Mouse (Mus musculus): ENCODE results near the gene Agr2.

Gene Agr2

GRCm38 (mm10) chr12:36027171-36027570 is 34.5 kb downstream of the Agr2 start:
- 35% methylated on average over 2 of the region's 2 CpGs for WGBS

- WGBS: 19% methylated on average over 5 of the region's 5 CpGs
These were observed 36.4 kb downstream of the Agr2 start for GRCm38 (mm10) chr12:36028968-36029645.

DNA sequence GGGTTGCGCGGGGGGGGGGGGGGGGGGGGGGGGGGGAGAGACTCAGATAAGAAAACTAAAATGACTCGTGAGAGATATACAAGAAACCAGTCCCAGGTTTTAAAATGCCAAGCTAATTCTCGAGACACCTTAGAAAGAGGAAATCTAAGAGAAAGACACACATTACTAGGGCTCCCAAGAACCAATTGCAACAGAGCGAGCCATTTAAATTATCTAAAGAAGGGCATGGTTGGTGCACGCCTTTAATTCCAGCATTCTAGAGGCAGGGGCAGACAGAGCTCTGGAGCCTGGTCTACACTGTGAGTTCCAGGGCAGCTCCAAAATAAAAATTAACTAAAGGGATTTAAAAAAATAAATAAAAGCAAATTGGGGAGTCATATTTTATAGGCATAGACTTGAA is 37.0 kb downstream of the Agr2 start:
- WGBS: 32% methylated on average over 6 of the region's 6 CpGs

GRCm38 (mm10) chr12:36030660-36031363 is 38.1 kb downstream of the Agr2 start:
- WGBS: 82% methylated on average over 12 of the region's 12 CpGs

- WGBS: 40% methylated on average over 4 of the region's 4 CpGs
These were observed 39.7 kb downstream of the Agr2 start for GRCm38 (mm10) chr12:36032419-36032818.

GRCm38 (mm10) chr12:36035501-36035900 is 42.8 kb downstream of the Agr2 start:
- WGBS: 90% methylated on average over 6 of the region's 6 CpGs

- WGBS: 97% methylated on average over 7 of the region's 7 CpGs
These were observed 43.4 kb downstream of the Agr2 start for GRCm38 (mm10) chr12:36036121-36036520.

- WGBS: 70% methylated on average over 10 of the region's 10 CpGs
These were observed 44.1 kb downstream of the Agr2 start for GRCm38 (mm10) chr12:36036776-36037175.

DNA sequence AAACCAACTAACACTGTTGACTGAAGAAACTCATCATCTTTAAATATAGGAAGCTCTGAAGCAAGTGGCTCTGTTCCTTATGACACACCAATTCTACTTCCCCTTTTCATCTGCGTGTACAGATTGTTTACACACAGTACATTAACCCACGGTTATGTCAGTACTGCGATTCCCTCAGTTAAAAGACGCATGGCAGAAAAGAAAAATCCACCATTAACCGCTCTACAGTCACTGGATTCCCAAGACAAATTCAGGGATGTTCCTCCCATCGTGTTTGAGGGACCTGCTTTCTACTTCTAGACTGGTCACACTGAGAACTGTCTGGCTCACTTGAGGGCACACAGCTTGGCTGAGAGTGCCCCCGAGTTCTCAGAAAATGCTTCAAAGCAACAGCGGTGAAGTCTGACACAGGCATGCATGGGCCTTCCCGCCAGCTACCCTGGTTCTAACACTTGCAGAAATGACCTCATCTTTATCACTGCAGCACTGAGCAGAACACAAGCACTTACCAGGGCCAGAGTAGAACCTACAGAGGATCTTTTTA is 46.9 kb downstream of the Agr2 start:
- WGBS: 37% methylated on average over 9 of the region's 9 CpGs

- WGBS: 31% methylated on average over 10 of the region's 10 CpGs
These were observed 48.0 kb downstream of the Agr2 start for GRCm38 (mm10) chr12:36040571-36041280.

- WGBS: 19% methylated on average over 4 of the region's 4 CpGs
These were observed 48.5 kb downstream of the Agr2 start for GRCm38 (mm10) chr12:36041281-36041589.

GRCm38 (mm10) chr12:36041703-36042347 is 49.1 kb downstream of the Agr2 start:
- under 1% methylated on average over 50 of the region's 50 CpGs for WGBS

DNA sequence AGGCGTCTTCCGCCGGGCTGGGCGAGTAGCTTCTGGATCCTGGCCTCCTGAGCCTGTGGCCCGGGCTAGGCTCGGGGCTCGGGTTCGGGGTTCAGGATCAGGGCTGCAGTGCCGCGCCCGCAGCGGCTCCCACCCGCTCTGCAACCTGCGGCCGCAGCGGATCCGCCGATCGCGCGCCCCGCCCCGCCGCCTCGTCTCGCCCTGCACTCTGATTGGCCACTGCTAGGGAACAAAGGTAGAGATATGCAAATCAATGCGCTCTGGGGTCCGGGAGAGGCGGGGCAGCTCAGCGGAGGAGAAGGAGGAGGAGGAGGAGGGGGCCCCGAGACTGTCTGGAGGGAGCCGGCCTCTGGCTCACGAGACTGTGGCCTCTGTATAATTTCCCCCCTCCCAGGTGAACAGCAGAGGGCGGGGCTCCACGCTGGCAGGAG is 49.7 kb downstream of the Agr2 start, which contains the start of gene Tspan13:
TSS of gene Tspan13 (minus strand) at position 153 of the 431 bp plus-strand sequence.
- under 1% methylated on average over 35 of the region's 35 CpGs for WGBS

GRCm38 (mm10) chr12:36044691-36045090 is 52.0 kb downstream of the Agr2 start:
- WGBS: 87% methylated on average over 2 of the region's 2 CpGs

DNA sequence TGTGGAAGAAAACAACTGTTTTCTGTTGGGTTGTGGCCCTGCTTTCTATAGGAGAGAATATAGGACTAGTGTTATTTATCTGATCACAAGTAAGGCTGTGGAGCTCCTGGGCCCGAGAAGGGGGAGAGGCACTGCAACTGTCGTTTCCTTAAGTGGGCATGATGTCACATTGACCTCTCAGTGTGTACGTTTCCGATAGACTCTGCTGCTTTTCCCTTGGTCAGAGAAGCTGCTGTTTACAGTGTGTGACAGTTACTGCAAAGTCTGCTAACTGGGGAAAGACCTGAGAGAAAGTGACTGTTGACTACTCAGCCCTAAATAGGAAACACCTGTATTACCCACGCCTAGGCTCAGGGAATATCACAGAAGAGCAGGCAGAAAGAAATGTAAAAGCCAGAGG is 53.5 kb downstream of the Agr2 start:
- WGBS: 68% methylated on average over 5 of the region's 5 CpGs

DNA sequence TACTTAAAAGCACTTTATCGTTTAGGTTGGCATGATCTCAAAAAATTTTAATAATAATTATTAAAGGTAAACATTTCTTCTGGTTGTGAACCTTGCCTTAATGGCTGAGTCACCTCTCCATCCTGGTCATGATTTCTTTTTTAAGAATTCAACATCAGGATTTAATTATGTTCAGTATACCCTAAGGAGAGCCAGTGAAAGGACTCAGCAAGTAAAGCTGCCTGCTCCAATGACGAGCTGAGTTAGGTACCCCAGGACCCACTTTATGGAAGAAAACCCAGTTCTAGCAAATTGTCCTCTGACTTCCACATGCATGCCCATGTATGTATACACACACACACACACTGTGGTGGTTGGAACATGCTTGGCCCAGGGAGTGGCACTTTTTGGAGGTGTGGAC is 54.9 kb downstream of the Agr2 start:
- WGBS: 77% methylated on average over 2 of the region's 2 CpGs

- whole genome bisulfite sequencing: 93% methylated on average over 1 of the region's 1 CpGs
These were observed 57.6 kb downstream of the Agr2 start for GRCm38 (mm10) chr12:36050276-36050675.
